Mouse (Mus musculus) heart, postnatal 0 days (tissue): Measurements from ENCODE around the gene Atxn2. TPM values are rescaled to one million over a fixed set of nuclear protein-coding genes. Genes with fewer than 3 reads are reported as not detected.

Source experiments
- ATAC-seq: fragments of 200-750 bp; cut with Nextera tagmentation; 2 replicates; pipeline ENCODE4 v1.8.0; 2017; ENCODE audit warnings: low read depth, moderate number of reproducible peaks, moderate library complexity; ENCODE audit not compliant: insufficient read depth
- DNase-seq: peaks from one replicate; pipeline ENCODE4 v3.0.0-alpha.2; 2016; ENCODE audit warnings: low spot score
- H3K27ac ChIP-seq: fragments of 300-500 bp; sonication (generic); 2 replicates; pipeline ENCODE4 v1.5.1; 2014; ENCODE audit warnings: low read depth, mild to moderate bottlenecking
- H3K27me3 ChIP-seq: fragments of 300-500 bp; sonication (generic); 2 replicates; pipeline ENCODE4 v1.6.1; 2014; ENCODE audit warnings: low read length, mixed read lengths; ENCODE audit not compliant: control insufficient read depth, insufficient read depth
- H3K36me3 ChIP-seq: fragments of 300-500 bp; sonication (generic); replicated peaks from 2 replicates; pipeline ENCODE4 v1.6.1; 2014; ENCODE audit warnings: low read length, mixed read lengths; ENCODE audit not compliant: control insufficient read depth, insufficient read depth
- H3K4me1 ChIP-seq: fragments of 300-500 bp; sonication (generic); 2 replicates; pipeline ENCODE4 v1.6.1; 2014; ENCODE audit warnings: antibody characterized with exemption; ENCODE audit not compliant: control insufficient read depth, insufficient read depth
- H3K4me2 ChIP-seq: fragments of 300-500 bp; sonication (generic); 2 replicates; pipeline ENCODE4 v1.6.1; 2014; ENCODE audit warnings: low read depth, mild to moderate bottlenecking, low read length, moderate library complexity
- H3K4me3 ChIP-seq: fragments of 300-500 bp; sonication (generic); 2 replicates; pipeline ENCODE4 v1.5.1; 2014; ENCODE audit warnings: low read depth, low read length
- H3K9ac ChIP-seq: fragments of 300-500 bp; sonication (generic); replicated peaks from 2 replicates; pipeline ENCODE4 v1.6.1; 2014; ENCODE audit warnings: low read depth, low read length, mixed read lengths
- H3K9me3 ChIP-seq: fragments of 300-500 bp; sonication (generic); replicated peaks from 2 replicates; pipeline ENCODE4 v1.6.1; 2016; ENCODE audit warnings: low read length; ENCODE audit not compliant: control insufficient read depth
- CTCF ChIP-seq: IDR thresholded peaks from 2 replicates; pipeline ENCODE4 v1.5.1; 2016; ENCODE audit warnings: antibody characterized with exemption, control low read depth, low read depth
- EP300 ChIP-seq: IDR thresholded peaks from 2 replicates; pipeline ENCODE4 v1.6.1; 2016; ENCODE audit warnings: antibody characterized with exemption, low read depth
- WGBS: fragments of 180-500 bp; shearing (Covaris S2); extraction: QIAGEN DNeasy Blood & Tissue Kit; methylation state at CpG from one replicate; pipeline ENCODE4 v1.1.7; 2014; 5-methylcytosine and 5-hydroxymethylcytosine counted together
- polyA plus RNA-seq: library from polyadenylated mRNA; unstranded; fragments of >200 nt; fragmentation: Nextera tagmentation; extraction: Ambion mirVana; gene quantifications from 2 replicates; pipeline ENCODE4 v1.2.1, GENCODE M21; 2015
- total RNA-seq: library from RNA; depleted of rRNA; stranded (reverse); fragments of >200 nt; gene quantifications from 2 replicates; pipeline ENCODE4 v1.2.3, GENCODE M21; 2014; ENCODE audit warnings: low replicate concordance

Gene Atxn2
- total and polyA plus RNA-seq, 2 experiments from 2014 or later = 41.2 to 41.7 TPM

- TF ChIP-seq CTCF = no peak
- TF ChIP-seq EP300 = no peak; the same call in 1 of the 2 replicates
- no peaks in the 10 kb centered on the region for H3K36me3 ChIP-seq
- 2% methylated on average over 35 of the region's 35 CpGs for WGBS
- no peaks in the 10 kb centered on the region for H3K9me3 ChIP-seq
- ATAC-seq (peak; percentile 1; the same call in 1 of the 2 replicates), DNase-seq (no peak)
- peak within 1 kb of the TSS; percentile 83 for H3K4me2 ChIP-seq
- H3K9ac ChIP-seq = peak within 1 kb of the TSS; percentile 84
- H3K4me3 ChIP-seq = peak within 1 kb of the TSS; percentile 85
- H3K4me1 ChIP-seq = peaks cover 30% of the 10 kb centered on the region
- peak within 1 kb of the TSS; percentile 90 for H3K27ac ChIP-seq
- H3K27me3 ChIP-seq = no peaks in the 10 kb centered on the region
Measured at GRCm38 (mm10) chr5:121837441-121838340, 126.6 kb downstream of the Atxn2 start, which contains the start of gene Sh2b3. Sh2b3 (minus strand) TSS chr5:121837646.

- Histone ChIP-seq H3K4me3 (peak overlapping the region; percentile 85), H3K4me1 (peaks cover 24% of the 10 kb centered on the region), H3K27ac (peak overlapping the region; percentile 85), H3K9me3 (no peaks in the 10 kb centered on the region), H3K27me3 (peaks cover 5% of the 10 kb centered on the region; the same call in 1 of the 2 replicates), H3K4me2 (peak overlapping the region; percentile 83), H3K9ac (peak overlapping the region; percentile 56), H3K36me3 (no peaks in the 10 kb centered on the region)
- 3% methylated on average over 46 of the region's 46 CpGs for WGBS
- peak; percentile 50 for DNase-seq
- no peak for ATAC-seq
- TF ChIP-seq EP300 (no peak), CTCF (no peak)
Measured at GRCm38 (mm10) chr5:121838341-121839127, 127.4 kb downstream of the Atxn2 start.

- peaks cover 11% of the 10 kb centered on the region; the same call in 1 of the 2 replicates for H3K27me3 ChIP-seq
- WGBS = 43% methylated on average over 7 of the region's 7 CpGs
- ATAC-seq (no peak), DNase-seq (no peak)
- H3K4me1 ChIP-seq = peaks cover 24% of the 10 kb centered on the region
- H3K4me3 ChIP-seq = peak overlapping the region; percentile 85
- no peaks in the 10 kb centered on the region for H3K9me3 ChIP-seq
- H3K27ac ChIP-seq = peak overlapping the region; percentile 85
- peak overlapping the region; percentile 83 for H3K4me2 ChIP-seq
- peak overlapping the region; percentile 56 for H3K9ac ChIP-seq
- no peaks in the 10 kb centered on the region for H3K36me3 ChIP-seq
- TF ChIP-seq EP300 = no peak
- TF ChIP-seq CTCF = no peak
Measured at GRCm38 (mm10) chr5:121839128-121839473, 128.0 kb downstream of the Atxn2 start.

GRCm38 (mm10) chr5:121841516-121841915 is 130.4 kb downstream of the Atxn2 start:
- Histone ChIP-seq H3K4me1 (peaks cover 17% of the 10 kb centered on the region), H3K9ac (no peak overlapping the region), H3K27me3 (peaks cover 16% of the 10 kb centered on the region; the same call in 1 of the 2 replicates), H3K9me3 (no peaks in the 10 kb centered on the region), H3K4me2 (no peak overlapping the region), H3K36me3 (no peaks in the 10 kb centered on the region), H3K4me3 (no peak overlapping the region), H3K27ac (no peak overlapping the region)
- TF ChIP-seq EP300 (no peak), CTCF (no peak)
- DNase-seq = no peak
- WGBS = 80% methylated on average over 9 of the region's 9 CpGs
- no peak for ATAC-seq

GRCm38 (mm10) chr5:121841973-121842372 is 130.8 kb downstream of the Atxn2 start:
- no peak for DNase-seq
- no peak overlapping the region for H3K27ac ChIP-seq
- no peak overlapping the region; the same call in 1 of the 2 replicates for H3K9ac ChIP-seq
- no peaks in the 10 kb centered on the region for H3K9me3 ChIP-seq
- peaks cover 17% of the 10 kb centered on the region for H3K4me1 ChIP-seq
- H3K4me2 ChIP-seq = no peak overlapping the region
- no peaks in the 10 kb centered on the region for H3K36me3 ChIP-seq
- peaks cover 16% of the 10 kb centered on the region; the same call in 1 of the 2 replicates for H3K27me3 ChIP-seq
- TF ChIP-seq CTCF (no peak), EP300 (no peak)
- ATAC-seq = no peak
- H3K4me3 ChIP-seq = no peak overlapping the region
- WGBS = 51% methylated on average over 10 of the region's 10 CpGs
